Mouse (Mus musculus) forebrain, embryonic 14.5 days (tissue): Measurements from ENCODE around the gene H2-M10.6. TPM values are rescaled to one million over a fixed set of nuclear protein-coding genes. Genes with fewer than 3 reads are reported as not detected.

ENCODE experiments used
- ATAC-seq: fragments of 200-750 bp; cut with Nextera tagmentation; 2 replicates; pipeline ENCODE4 v1.8.0; 2017; ENCODE audit warnings: mild to moderate bottlenecking, moderate library complexity
- DNase-seq: peaks from one replicate; pipeline ENCODE4 v3.0.0-alpha.2; 2015; ENCODE audit warnings: low spot score
- H3K27ac ChIP-seq: fragments of 300-500 bp; sonication (generic); 2 replicates; pipeline ENCODE4 v1.5.1; 2014; ENCODE audit warnings: low read depth, mild to moderate bottlenecking, control low read depth, low read length, moderate library complexity
- H3K27me3 ChIP-seq: fragments of 300-500 bp; sonication (generic); replicated peaks from 2 replicates; pipeline ENCODE4 v1.6.1; 2014; ENCODE audit warnings: low read length, control low read depth, mixed read lengths; ENCODE audit not compliant: control insufficient read depth, insufficient read depth
- H3K36me3 ChIP-seq: fragments of 300-500 bp; sonication (generic); 2 replicates; pipeline ENCODE4 v1.6.1; 2014; ENCODE audit warnings: low read length, control low read depth; ENCODE audit not compliant: control insufficient read depth, insufficient read depth
- H3K4me1 ChIP-seq: fragments of 300-500 bp; sonication (generic); 2 replicates; pipeline ENCODE4 v1.6.1; 2014; ENCODE audit warnings: antibody characterized with exemption, low read length, control low read depth; ENCODE audit not compliant: control insufficient read depth, insufficient read depth
- H3K4me2 ChIP-seq: fragments of 300-500 bp; sonication (generic); 2 replicates; pipeline ENCODE4 v1.6.1; 2014; ENCODE audit warnings: mild to moderate bottlenecking, control low read depth, low read length
- H3K4me3 ChIP-seq: fragments of 300-500 bp; sonication (generic); 2 replicates; pipeline ENCODE4 v1.5.1; 2014; ENCODE audit warnings: low read depth, low read length, control low read depth
- H3K9ac ChIP-seq: fragments of 300-500 bp; sonication (generic); 2 replicates; pipeline ENCODE4 v1.6.1; 2014; ENCODE audit warnings: mild to moderate bottlenecking, low read length, control low read depth, moderate library complexity
- H3K9me3 ChIP-seq: fragments of 300-500 bp; sonication (generic); replicated peaks from 2 replicates; pipeline ENCODE4 v1.6.1; 2016; ENCODE audit warnings: low read length, control low read depth, mixed read lengths; ENCODE audit not compliant: control insufficient read depth
- WGBS: fragments of 180-500 bp; shearing (Covaris S2); extraction: QIAGEN DNeasy Blood & Tissue Kit; methylation state at CpG from one replicate; pipeline ENCODE4 v1.1.7; 2014; 5-methylcytosine and 5-hydroxymethylcytosine counted together
- polyA plus RNA-seq: library from polyadenylated mRNA; unstranded; fragments of >200 nt; fragmentation: Nextera tagmentation; extraction: Ambion mirVana; gene quantifications from 2 replicates; pipeline ENCODE4 v1.2.1, GENCODE M21; 2014

Gene H2-M10.6
- polyA plus RNA-seq, 1 experiment from 2014 or later: not detected

DNA sequence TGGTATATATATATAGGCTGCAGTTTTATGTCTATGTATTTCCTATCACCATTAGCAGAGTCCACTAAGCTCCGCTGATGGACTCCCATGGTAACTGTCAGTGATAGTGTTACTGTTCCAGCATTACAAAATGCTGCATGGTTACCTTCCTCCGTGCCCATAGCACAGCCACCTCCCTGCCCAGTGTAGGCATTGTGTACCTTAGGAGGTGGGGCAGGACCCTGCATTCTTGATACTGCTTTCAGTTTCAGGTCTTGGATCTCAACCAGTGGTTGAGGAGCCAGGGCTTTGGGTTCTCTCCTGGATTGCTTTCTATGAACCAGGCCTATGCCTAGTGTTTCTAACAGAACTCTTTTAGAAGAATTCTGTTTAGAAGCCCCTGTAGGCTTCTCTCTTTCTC, 38.0 kb downstream of the H2-M10.6 start:
- 89% methylated on average over 2 of the region's 2 CpGs for WGBS
- H3K9ac ChIP-seq: no peak overlapping the region
- no peaks in the 10 kb centered on the region for H3K9me3 ChIP-seq
- DNase-seq: no peak
- H3K4me1 ChIP-seq: no peaks in the 10 kb centered on the region
- H3K27ac ChIP-seq: no peak overlapping the region
- H3K4me2 ChIP-seq: no peak overlapping the region
- H3K36me3 ChIP-seq: peaks cover 42% of the 10 kb centered on the region
- no peak overlapping the region for H3K4me3 ChIP-seq
- no peak for ATAC-seq
- no peaks in the 10 kb centered on the region for H3K27me3 ChIP-seq

DNA sequence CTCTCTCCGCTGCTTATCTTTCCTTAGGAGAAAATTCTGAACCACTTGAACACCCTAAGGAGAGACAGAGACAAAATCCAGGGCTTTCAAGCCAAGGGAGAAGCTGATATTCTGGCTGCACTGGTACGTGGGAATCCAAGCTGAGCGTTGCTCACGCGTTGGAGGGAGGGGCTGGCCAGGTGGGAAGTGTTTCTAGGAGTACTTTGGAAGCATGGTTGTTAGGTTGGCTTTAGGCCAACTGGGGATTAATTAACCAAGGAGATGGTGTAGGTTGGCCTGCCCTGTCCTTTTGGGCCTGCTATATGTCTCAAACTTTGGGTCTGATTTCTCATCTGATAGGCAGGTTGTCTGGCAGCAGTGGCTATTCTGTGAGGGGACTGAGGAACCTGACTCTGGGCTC, 39.2 kb downstream of the H2-M10.6 start:
- H3K9ac ChIP-seq: no peak overlapping the region
- WGBS: 75% methylated on average over 5 of the region's 5 CpGs
- DNase-seq: no peak
- H3K4me3 ChIP-seq: no peak overlapping the region
- peaks cover 54% of the 10 kb centered on the region for H3K36me3 ChIP-seq
- H3K9me3 ChIP-seq: no peaks in the 10 kb centered on the region
- no peaks in the 10 kb centered on the region for H3K27me3 ChIP-seq
- no peak overlapping the region for H3K4me2 ChIP-seq
- ATAC-seq: no peak
- no peak overlapping the region for H3K27ac ChIP-seq
- no peaks in the 10 kb centered on the region for H3K4me1 ChIP-seq

DNA sequence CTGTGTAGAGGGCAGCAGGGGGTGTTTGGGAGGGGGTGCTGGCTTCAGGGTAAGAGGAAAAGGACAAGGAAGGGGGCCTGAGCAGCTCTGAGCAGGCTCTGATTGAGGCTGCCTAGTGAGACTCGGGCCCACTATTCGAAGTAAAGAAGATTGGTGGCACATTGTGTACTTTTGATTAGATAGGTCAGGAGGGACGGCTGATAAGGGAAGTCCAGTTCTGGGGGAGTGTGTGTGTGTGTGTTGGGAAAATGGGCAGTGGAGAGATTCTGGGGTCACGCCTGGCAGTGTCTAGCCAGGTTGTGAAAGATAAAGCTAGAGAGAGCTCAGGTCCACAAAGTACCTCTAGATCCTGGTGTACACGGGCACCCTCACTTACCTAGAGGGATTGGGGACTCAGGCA, 39.7 kb downstream of the H2-M10.6 start:
- H3K9ac ChIP-seq: no peak overlapping the region
- no peak for DNase-seq
- no peaks in the 10 kb centered on the region for H3K4me1 ChIP-seq
- no peak overlapping the region for H3K4me3 ChIP-seq
- no peak for ATAC-seq
- WGBS: 89% methylated on average over 5 of the region's 5 CpGs
- H3K27me3 ChIP-seq: no peaks in the 10 kb centered on the region
- no peak overlapping the region for H3K27ac ChIP-seq
- H3K4me2 ChIP-seq: no peak overlapping the region
- no peaks in the 10 kb centered on the region for H3K9me3 ChIP-seq
- peaks cover 58% of the 10 kb centered on the region for H3K36me3 ChIP-seq

DNA sequence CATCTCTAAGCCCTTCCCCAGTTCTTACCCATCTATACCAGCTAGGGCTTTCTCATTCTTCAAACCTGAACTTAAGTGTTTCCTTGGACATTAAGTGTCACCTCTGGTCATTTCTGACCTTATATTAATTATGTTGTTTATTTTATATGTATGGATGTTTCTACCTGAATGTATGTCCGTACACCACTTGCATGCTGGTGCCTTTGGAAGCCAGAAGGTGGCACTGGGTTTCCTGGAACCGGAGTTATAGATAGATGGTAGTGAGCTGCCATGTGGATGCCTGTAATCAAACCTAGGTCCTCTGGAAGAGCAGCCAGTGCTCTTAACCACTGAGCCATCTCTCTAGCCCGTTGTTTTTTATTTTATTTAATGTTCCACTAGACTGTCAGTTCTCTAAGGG, 43.5 kb downstream of the H2-M10.6 start:
- WGBS: 92% methylated on average over 3 of the region's 3 CpGs
- no peaks in the 10 kb centered on the region for H3K4me1 ChIP-seq

DNA sequence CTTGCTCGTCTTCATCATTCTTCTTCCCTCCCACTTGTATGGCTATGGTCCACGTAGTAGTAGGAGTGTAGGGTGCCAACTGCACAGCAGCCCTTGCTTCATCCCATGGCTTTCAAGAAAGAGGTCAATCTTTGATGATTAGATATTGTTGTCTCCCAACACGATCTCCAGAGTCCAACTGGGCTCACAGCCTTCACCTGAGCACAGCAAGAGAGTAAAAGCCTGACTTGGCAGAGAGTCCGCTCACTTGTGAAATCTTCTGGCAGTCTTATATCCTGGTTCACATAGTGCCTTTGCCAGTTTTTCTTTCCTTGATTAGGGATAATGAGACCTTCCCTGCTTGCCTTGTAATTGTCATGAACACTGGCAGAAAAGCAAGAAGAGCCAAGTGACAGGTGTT, 44.3 kb downstream of the H2-M10.6 start:
- ATAC-seq (no peak), DNase-seq (no peak)
- H3K9ac ChIP-seq: no peak overlapping the region
- no peak overlapping the region for H3K27ac ChIP-seq
- H3K36me3 ChIP-seq: peaks cover 83% of the 10 kb centered on the region
- H3K4me1 ChIP-seq: no peaks in the 10 kb centered on the region
- H3K9me3 ChIP-seq: no peaks in the 10 kb centered on the region
- no peak overlapping the region for H3K4me2 ChIP-seq
- H3K4me3 ChIP-seq: no peak overlapping the region
- H3K27me3 ChIP-seq: no peaks in the 10 kb centered on the region
- 95% methylated on average over 4 of the region's 4 CpGs for WGBS

More for the DNA sequence above, 43.5 kb downstream of the H2-M10.6 start:
- Histone ChIP-seq H3K27ac (no peak overlapping the region), H3K27me3 (no peaks in the 10 kb centered on the region), H3K9ac (no peak overlapping the region), H3K4me3 (no peak overlapping the region), H3K4me2 (no peak overlapping the region), H3K9me3 (no peaks in the 10 kb centered on the region), H3K36me3 (peaks cover 91% of the 10 kb centered on the region)
- DNase-seq (no peak), ATAC-seq (no peak)

DNA sequence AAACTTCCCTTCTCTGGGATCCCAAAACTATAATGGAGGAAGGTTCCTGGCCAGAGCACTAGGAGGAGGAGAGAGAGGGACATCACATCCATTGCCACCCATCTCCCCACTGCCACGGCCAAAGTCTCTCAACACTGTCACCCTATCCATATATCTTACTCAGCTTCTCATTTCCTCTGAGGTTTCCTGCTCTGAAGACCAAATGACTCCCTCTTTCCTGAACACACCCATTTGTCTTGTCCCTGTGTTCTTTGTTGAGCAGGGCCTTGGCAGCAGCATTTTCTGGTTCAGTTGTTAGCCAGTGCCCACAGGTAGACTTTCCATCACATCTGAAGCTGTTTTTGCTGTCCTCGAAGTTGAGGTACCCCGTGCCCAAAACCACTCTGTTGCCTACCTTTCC, 46.2 kb downstream of the H2-M10.6 start:
- Histone ChIP-seq H3K4me2 (no peak overlapping the region), H3K27me3 (no peaks in the 10 kb centered on the region), H3K27ac (no peak overlapping the region), H3K9ac (no peak overlapping the region), H3K4me1 (no peaks in the 10 kb centered on the region), H3K9me3 (no peaks in the 10 kb centered on the region), H3K36me3 (peaks cover 65% of the 10 kb centered on the region), H3K4me3 (no peak overlapping the region)
- DNase-seq (no peak), ATAC-seq (no peak)
- WGBS: 86% methylated on average over 3 of the region's 3 CpGs

DNA sequence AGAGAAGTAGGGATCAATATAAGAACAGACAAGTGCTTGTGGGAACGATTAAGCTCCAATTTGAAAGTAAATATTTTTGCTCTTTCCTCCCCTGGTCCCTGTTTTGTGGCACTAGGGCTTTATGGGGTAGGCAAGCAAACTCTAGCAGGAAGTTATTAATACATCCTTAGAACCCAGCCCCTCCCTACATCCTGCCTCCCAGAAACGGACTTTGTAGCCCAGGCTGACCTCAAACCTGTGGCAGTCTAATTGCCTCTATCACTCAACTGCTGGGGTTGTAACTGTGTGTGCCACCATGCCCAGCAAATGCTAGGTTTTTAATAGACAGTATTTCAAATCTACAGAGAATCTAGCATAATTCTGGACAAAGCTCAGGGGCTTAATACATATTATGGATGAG, 49.7 kb downstream of the H2-M10.6 start:
- DNase-seq (no peak), ATAC-seq (no peak)
- Histone ChIP-seq H3K4me3 (no peak overlapping the region), H3K9me3 (no peaks in the 10 kb centered on the region), H3K27ac (no peak overlapping the region), H3K4me2 (no peak overlapping the region), H3K36me3 (peaks cover 32% of the 10 kb centered on the region), H3K4me1 (no peaks in the 10 kb centered on the region), H3K27me3 (no peaks in the 10 kb centered on the region), H3K9ac (no peak overlapping the region)
- WGBS: 75% methylated on average over 2 of the region's 2 CpGs

Other genes starting within 250 kb of the H2-M10.6 start
- gene H2-M9, start 169.5 kb upstream of the H2-M10.6 start, polyA plus RNA-seq: not detected in 2 replicates
- not detected in 2 replicates for gene H2-M1, start 140.0 kb upstream of the H2-M10.6 start, polyA plus RNA-seq
- not detected in 2 replicates for gene H2-M10.5, start 39.3 kb upstream of the H2-M10.6 start, polyA plus RNA-seq
- 21.7 and 23.3 TPM in 2 replicates for gene Trim26, start 25.0 kb downstream of the H2-M10.6 start, polyA plus RNA-seq
- 0.48 and 0.49 TPM in 2 replicates for gene Trim15, start 55.0 kb downstream of the H2-M10.6 start, polyA plus RNA-seq
- gene Trim10, start 57.4 kb downstream of the H2-M10.6 start, polyA plus RNA-seq: 1.1 and 2.1 TPM in 2 replicates
- gene Trim40, start 78.0 kb downstream of the H2-M10.6 start, polyA plus RNA-seq: not detected in 2 replicates
- gene Trim31, start 85.9 kb downstream of the H2-M10.6 start, polyA plus RNA-seq: not detected in 2 replicates
- gene Rnf39, start 130.7 kb downstream of the H2-M10.6 start, polyA plus RNA-seq: 0.24 and 0.75 TPM in 2 replicates
- gene Ppp1r11, start 139.6 kb downstream of the H2-M10.6 start, polyA plus RNA-seq: 188 and 228 TPM in 2 replicates
- 78.3 and 87.9 TPM in 2 replicates for gene Znrd1, start 146.4 kb downstream of the H2-M10.6 start, polyA plus RNA-seq
- 5.5 and 6.3 TPM in 2 replicates for gene Znrd1as, start 146.4 kb downstream of the H2-M10.6 start, polyA plus RNA-seq
- 0.35 TPM in 1 of 2 replicates, not detected in the other for gene 2410137M14Rik, start 169.1 kb downstream of the H2-M10.6 start, polyA plus RNA-seq
- gene H2-M5, start 177.4 kb downstream of the H2-M10.6 start, polyA plus RNA-seq: 0.77 and 1.0 TPM in 2 replicates
- gene Zfp57, start 189.0 kb downstream of the H2-M10.6 start, polyA plus RNA-seq: 199 and 268 TPM in 2 replicates
- 0.98 and 1.4 TPM in 2 replicates for gene Mog, start 211.2 kb downstream of the H2-M10.6 start, polyA plus RNA-seq
- 53.4 and 60.5 TPM in 2 replicates for gene Gabbr1, start 233.8 kb downstream of the H2-M10.6 start, polyA plus RNA-seq